Mouse (Mus musculus): Measurements from ENCODE around the gene Taf3.

GRCm38 (mm10) chr2:10074470-10074869, 26.1 kb upstream of the Taf3 start:
- TF ChIP-seq MEF2A (IDR thresholded peaks at IDR 0.05; ENCODE audit: borderline replicate concordance, low read depth, low read length) (no peak), CTCF (conservative IDR thresholded peaks at IDR 0.05 in 1 of 2, IDR thresholded peaks at IDR 0.05 in 1 of 2; ENCODE audit: low read depth in 2 of 2, low read length in 2 of 2) (no peak)
